Mouse (Mus musculus): ENCODE results near the gene Lamc2.

Gene Lamc2

GRCm38 (mm10) chr1:153180160-153180559 lies 6.1 kb downstream of the Lamc2 start:
- DNase-seq (ENCODE audit: low spot score in 2 of 2): no peak

- no peak for DNase-seq (ENCODE audit: low spot score in 2 of 2)
These were observed 11.4 kb downstream of the Lamc2 start for GRCm38 (mm10) chr1:153174801-153175200.

- no peak for DNase-seq (ENCODE audit: low spot score in 2 of 2)
These were observed 13.0 kb downstream of the Lamc2 start for GRCm38 (mm10) chr1:153173276-153173675.

- DNase-seq (ENCODE audit: low spot score in 2 of 2): no peak
These were observed 13.9 kb downstream of the Lamc2 start for GRCm38 (mm10) chr1:153172291-153172731.

GRCm38 (mm10) chr1:153171011-153171410 lies 15.2 kb downstream of the Lamc2 start:
- DNase-seq (ENCODE audit: low spot score in 2 of 2): no peak

GRCm38 (mm10) chr1:153168293-153168692 lies 18.0 kb downstream of the Lamc2 start:
- no peak for DNase-seq (ENCODE audit: low spot score in 2 of 2)

- DNase-seq (ENCODE audit: low spot score in 2 of 2): no peak
These were observed 22.4 kb downstream of the Lamc2 start for GRCm38 (mm10) chr1:153163831-153164230.

- DNase-seq (ENCODE audit: low spot score in 2 of 2): no peak
These were observed 27.1 kb downstream of the Lamc2 start for GRCm38 (mm10) chr1:153159137-153159536.

- no peak for DNase-seq (ENCODE audit: low spot score in 2 of 2)
These were observed 29.1 kb downstream of the Lamc2 start for GRCm38 (mm10) chr1:153157021-153157623.

- no peak for DNase-seq (ENCODE audit: low spot score in 2 of 2)
These were observed 30.9 kb downstream of the Lamc2 start for GRCm38 (mm10) chr1:153155364-153155763.

GRCm38 (mm10) chr1:153153619-153154137 lies 32.6 kb downstream of the Lamc2 start:
- DNase-seq (ENCODE audit: low spot score in 2 of 2): no peak

GRCm38 (mm10) chr1:153152594-153152993 lies 33.7 kb downstream of the Lamc2 start:
- no peak for DNase-seq (ENCODE audit: low spot score in 2 of 2)

GRCm38 (mm10) chr1:153145791-153146190 lies 40.5 kb downstream of the Lamc2 start:
- DNase-seq (ENCODE audit: low spot score in 2 of 2): no peak

GRCm38 (mm10) chr1:153144021-153144420 lies 42.2 kb downstream of the Lamc2 start:
- no peak for DNase-seq (ENCODE audit: low spot score in 2 of 2)

GRCm38 (mm10) chr1:153140747-153141228 lies 45.5 kb downstream of the Lamc2 start:
- no peak for DNase-seq (ENCODE audit: low spot score in 2 of 2)

- no peak for DNase-seq (ENCODE audit: low spot score in 2 of 2)
These were observed 46.0 kb downstream of the Lamc2 start for GRCm38 (mm10) chr1:153140265-153140664.

- no peak for DNase-seq (ENCODE audit: low spot score in 2 of 2)
These were observed 46.6 kb downstream of the Lamc2 start for GRCm38 (mm10) chr1:153139635-153140034.

- DNase-seq (ENCODE audit: low spot score in 2 of 2): no peak
These were observed 47.8 kb downstream of the Lamc2 start for GRCm38 (mm10) chr1:153138486-153138885.

GRCm38 (mm10) chr1:153136647-153137046 lies 49.6 kb downstream of the Lamc2 start:
- no peak for DNase-seq (ENCODE audit: low spot score in 2 of 2)

- DNase-seq (ENCODE audit: low spot score in 2 of 2): no peak
These were observed 52.1 kb downstream of the Lamc2 start for GRCm38 (mm10) chr1:153133865-153134781.

- DNase-seq (ENCODE audit: low spot score in 2 of 2): no peak
These were observed 56.1 kb downstream of the Lamc2 start for GRCm38 (mm10) chr1:153129992-153130713.

GRCm38 (mm10) chr1:153128780-153129179 lies 57.5 kb downstream of the Lamc2 start:
- no peak for DNase-seq (ENCODE audit: low spot score in 2 of 2)
